Mouse (Mus musculus): ENCODE data around the gene Dffa.

The Dffa gene

GRCm38 (mm10) chr4:149103875-149104561 is at the start of gene Dffa:
Dffa (plus strand) TSS chr4:149104146.
- peak; percentile 93 for DNase-seq

GRCm38 (mm10) chr4:149055847-149056246 is 48.1 kb upstream of the Dffa start:
- DNase-seq = no peak

- no peak for DNase-seq
Observed at GRCm38 (mm10) chr4:149056957-149057356, 47.0 kb upstream of the Dffa start.

- DNase-seq = no peak
Observed at GRCm38 (mm10) chr4:149057470-149057869, 46.5 kb upstream of the Dffa start.

GRCm38 (mm10) chr4:149058298-149058697 is 45.6 kb upstream of the Dffa start:
- no peak for DNase-seq

- no peak for DNase-seq
Observed at GRCm38 (mm10) chr4:149059713-149060112, 44.2 kb upstream of the Dffa start.

GRCm38 (mm10) chr4:149060621-149061431 is 43.1 kb upstream of the Dffa start:
- no peak for DNase-seq

GRCm38 (mm10) chr4:149061432-149061718 is 42.6 kb upstream of the Dffa start:
- DNase-seq = no peak

- no peak for DNase-seq
Observed at GRCm38 (mm10) chr4:149062406-149063318, 41.3 kb upstream of the Dffa start.

GRCm38 (mm10) chr4:149064061-149064854 is 39.7 kb upstream of the Dffa start:
- DNase-seq = no peak

GRCm38 (mm10) chr4:149066672-149067551 is 37.0 kb upstream of the Dffa start:
- peak; percentile 60 for DNase-seq

- DNase-seq = no peak
Observed at GRCm38 (mm10) chr4:149075073-149075472, 28.9 kb upstream of the Dffa start.

- DNase-seq = peak; percentile 78
Observed at GRCm38 (mm10) chr4:149075871-149076575, 27.9 kb upstream of the Dffa start.

- no peak for DNase-seq
Observed at GRCm38 (mm10) chr4:149078261-149078660, 25.7 kb upstream of the Dffa start.

- DNase-seq = no peak
Observed at GRCm38 (mm10) chr4:149079629-149080028, 24.3 kb upstream of the Dffa start.

- DNase-seq = no peak
Observed at GRCm38 (mm10) chr4:149080111-149080510, 23.8 kb upstream of the Dffa start.

GRCm38 (mm10) chr4:149081528-149081927 is 22.4 kb upstream of the Dffa start:
- no peak for DNase-seq

- no peak for DNase-seq
Observed at GRCm38 (mm10) chr4:149085381-149085780, 18.6 kb upstream of the Dffa start.

GRCm38 (mm10) chr4:149091364-149091763 is 12.6 kb upstream of the Dffa start:
- DNase-seq = no peak

- DNase-seq = no peak
Observed at GRCm38 (mm10) chr4:149097956-149098355, 6.0 kb upstream of the Dffa start.

GRCm38 (mm10) chr4:149098571-149098970 is 5.4 kb upstream of the Dffa start:
- DNase-seq = no peak

Data from thymus, postnatal 25 days (tissue).